Mouse (Mus musculus): ENCODE measurements at regions not wholly inside any gene's neighbourhood (a gene's known extent, or its start where the extent isn't known, plus 50 kb on each side); places are given as distances from the start of the nearest gene placed in this dataset.

DNA sequence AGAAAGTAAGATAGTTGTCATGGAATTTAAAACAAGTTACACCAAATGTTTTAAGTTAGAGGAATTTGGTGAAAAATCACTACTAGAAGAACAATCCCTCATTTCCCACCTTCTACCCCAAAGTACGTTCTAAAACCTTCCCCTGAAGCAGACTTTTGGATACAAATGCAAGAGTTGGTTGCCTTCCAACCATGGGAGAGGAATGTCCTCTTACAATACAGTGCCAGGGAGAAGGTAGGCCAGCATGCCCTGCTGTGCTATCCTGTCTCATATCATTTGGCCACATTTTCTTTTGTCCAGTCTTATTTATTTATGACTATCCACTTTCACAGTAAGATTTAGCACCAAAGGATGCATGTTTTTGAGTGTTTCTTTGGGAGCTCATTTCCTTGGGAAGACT is 66.2 kb upstream of the Mpdz start:
- DNase-seq (ENCODE audit: low spot score), result no peak

DNA sequence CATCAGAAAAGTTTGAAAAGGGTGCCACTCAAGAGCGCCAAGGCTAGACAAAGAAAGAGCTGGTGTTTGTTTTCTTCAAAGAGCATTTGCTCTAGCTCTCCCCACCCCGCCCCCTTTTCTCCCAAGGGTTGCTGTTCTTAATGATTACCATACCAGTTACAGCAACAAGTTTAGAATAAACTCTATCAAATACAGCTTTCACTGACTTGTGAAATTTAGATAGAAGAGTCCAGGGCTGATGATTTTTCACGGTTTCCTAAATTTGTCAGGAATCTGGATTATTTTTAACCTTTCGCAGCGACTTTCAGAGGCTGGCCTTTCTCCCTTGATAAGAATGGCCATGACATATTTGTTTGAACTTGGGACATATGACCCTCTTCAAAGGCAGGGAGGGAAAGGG is 64.2 kb upstream of the Mpdz start:
- DNase-seq (ENCODE audit: low spot score), result no peak

DNA sequence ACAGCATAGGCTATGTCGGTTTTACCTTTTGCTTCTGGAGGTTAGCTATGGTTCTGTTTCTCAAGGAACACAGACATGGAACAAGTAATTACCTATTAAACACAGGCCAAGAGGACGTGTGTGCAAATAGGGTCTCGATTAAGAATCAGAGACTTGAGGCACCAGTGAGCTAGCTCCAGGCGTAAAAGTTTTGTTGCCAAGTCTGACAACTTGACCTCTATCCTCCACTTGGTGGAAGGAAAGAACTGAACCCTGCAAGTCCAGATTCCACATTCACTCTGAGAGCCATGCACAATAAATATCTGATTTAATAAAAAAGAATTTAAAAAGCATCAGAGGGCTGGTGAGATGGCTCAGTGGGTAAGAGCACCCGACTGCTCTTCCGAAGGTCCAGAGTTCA is 63.7 kb upstream of the Mpdz start:
- no peak for DNase-seq (ENCODE audit: low spot score)

DNA sequence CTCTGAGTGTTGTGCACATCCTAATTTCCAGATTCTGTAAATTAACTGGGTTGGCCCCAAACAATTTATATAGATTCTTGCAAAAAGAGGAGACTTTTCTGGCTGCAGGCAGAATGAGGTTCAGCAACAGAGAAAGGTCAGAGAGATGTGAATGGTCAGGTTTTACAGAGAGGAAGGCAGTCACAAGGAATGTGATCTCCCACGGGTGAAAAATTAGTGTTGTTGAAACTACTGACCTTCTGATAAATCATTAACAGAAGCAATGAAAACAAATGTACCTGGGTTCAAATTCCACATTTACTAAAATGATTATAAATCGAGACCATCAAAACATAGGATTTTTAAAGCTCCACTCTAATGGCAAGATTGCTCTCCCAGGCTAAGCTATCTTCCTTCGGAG is 62.5 kb upstream of the Mpdz start:
- DNase-seq (ENCODE audit: low spot score), result no peak

DNA sequence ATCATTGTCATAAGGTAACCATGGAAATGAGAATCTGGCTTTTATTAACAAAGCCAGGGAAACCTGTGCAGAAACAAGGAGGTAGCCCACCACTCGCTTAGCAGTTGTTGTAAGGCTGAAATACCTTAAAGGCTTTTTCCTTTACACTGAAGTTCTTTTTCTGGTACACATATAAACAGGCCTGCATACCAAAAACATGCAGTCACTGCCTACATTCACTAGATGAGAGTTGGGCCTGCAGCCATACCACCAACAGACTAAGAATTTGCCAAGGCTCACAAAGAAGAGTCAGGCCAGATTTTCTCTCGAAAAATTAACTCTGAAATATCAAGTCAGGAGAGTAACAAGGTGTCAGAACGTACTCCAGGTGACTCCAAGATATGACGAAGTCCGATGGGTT is 61.3 kb upstream of the Mpdz start:
- no peak for DNase-seq (ENCODE audit: low spot score)

DNA sequence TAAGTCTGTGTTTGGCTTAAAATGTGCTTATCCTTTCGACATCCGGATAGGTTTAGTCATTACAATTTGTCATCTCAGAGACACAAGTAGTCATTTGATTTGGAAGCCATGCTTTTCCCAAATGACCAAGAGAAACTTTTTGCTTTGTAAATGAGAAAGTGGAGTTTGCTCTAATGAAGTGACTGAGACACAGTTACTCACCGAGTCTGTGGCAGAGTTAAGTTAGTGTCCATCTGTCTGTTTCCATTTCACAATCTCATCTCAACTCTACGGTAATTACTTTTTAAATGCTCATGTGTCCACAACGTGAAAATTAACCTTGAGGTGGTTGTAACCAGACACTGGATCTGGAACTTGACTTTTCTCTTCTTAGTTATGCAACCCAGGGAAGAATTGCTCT is 59.2 kb upstream of the Mpdz start:
- no peak for DNase-seq (ENCODE audit: low spot score)

DNA sequence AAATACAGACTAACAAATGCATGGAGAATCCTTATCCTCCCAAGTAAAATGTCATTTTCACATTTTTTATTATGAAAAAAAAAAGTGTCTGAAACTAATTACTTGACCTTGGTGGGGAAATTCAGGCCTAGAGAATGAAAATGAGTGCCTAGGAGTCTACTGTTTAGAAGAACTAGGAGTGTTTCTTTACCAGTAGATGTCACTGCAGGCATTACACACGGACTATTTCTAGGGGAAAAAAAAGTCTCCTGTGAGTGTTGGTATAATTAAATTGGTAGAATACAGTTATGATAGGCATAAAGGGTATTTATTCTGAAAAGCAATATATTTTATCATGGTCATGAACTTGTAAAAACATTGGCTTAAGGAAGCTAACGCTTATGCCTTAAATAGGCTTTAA is 55.5 kb upstream of the Mpdz start:
- DNase-seq (ENCODE audit: low spot score), result no peak

DNA sequence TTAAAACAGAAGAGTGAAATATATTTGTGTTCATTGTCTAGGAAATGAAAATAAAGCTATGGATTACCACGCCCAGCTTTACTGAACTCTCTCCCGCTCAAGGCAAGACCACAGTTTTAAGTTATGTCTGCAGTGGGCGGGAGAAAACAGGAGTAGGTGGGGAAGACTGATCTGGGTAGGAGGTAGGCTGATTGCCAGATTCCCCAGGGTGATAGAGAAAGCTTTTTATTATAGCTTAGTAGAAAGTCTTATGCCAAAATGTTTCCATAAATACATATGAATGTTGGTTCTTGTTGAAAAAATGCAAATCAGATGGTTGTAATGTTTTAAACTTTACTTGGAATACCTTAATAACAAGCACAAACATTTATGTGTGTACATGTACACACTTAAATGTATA is 50.2 kb upstream of the Mpdz start:
- no peak for DNase-seq (ENCODE audit: low spot score)

Data from ovary, postnatal 36 days (tissue).